Mouse (Mus musculus) stomach, embryonic 14.5 days (tissue): ENCODE results near the gene Raet1e. TPM values are rescaled to one million over a fixed set of nuclear protein-coding genes. Genes with fewer than 3 reads are reported as not detected.

Source experiments
- ATAC-seq: fragments of 200-750 bp; cut with Nextera tagmentation; 2 replicates; pipeline ENCODE4 v1.8.0; 2017; ENCODE audit warnings: low read depth, moderate TSS enrichment; ENCODE audit not compliant: insufficient number of reproducible peaks, insufficient read depth, low FRiP score
- H3K27ac ChIP-seq: fragments of 300-500 bp; sonication (generic); 2 replicates; pipeline ENCODE4 v1.5.1; 2014; ENCODE audit warnings: mild to moderate bottlenecking, low read length, moderate library complexity, mixed read lengths
- H3K27me3 ChIP-seq: fragments of 300-500 bp; sonication (generic); 2 replicates; pipeline ENCODE4 v1.6.1; 2014; ENCODE audit warnings: low read length, control low read depth, mixed read lengths; ENCODE audit not compliant: control insufficient read depth, insufficient read depth
- H3K36me3 ChIP-seq: fragments of 300-500 bp; sonication (generic); 2 replicates; pipeline ENCODE4 v1.6.1; 2014; ENCODE audit warnings: mild to moderate bottlenecking, control low read depth, low read length, moderate library complexity, mixed read lengths; ENCODE audit not compliant: control insufficient read depth, insufficient read depth
- H3K4me1 ChIP-seq: fragments of 300-500 bp; sonication (generic); 2 replicates; pipeline ENCODE4 v1.6.1; 2014; ENCODE audit warnings: low read length, control low read depth, mixed read lengths; ENCODE audit not compliant: control insufficient read depth, insufficient read depth
- H3K4me2 ChIP-seq: fragments of 300-500 bp; sonication (generic); replicated peaks from 2 replicates; pipeline ENCODE4 v1.6.1; 2014; ENCODE audit warnings: low read depth, low read length, control low read depth
- H3K4me3 ChIP-seq: fragments of 300-500 bp; sonication (generic); 2 replicates; pipeline ENCODE4 v1.5.1; 2014; ENCODE audit warnings: low read depth, low read length, control low read depth
- H3K9ac ChIP-seq: fragments of 300-500 bp; sonication (generic); replicated peaks from 2 replicates; pipeline ENCODE4 v1.6.1; 2014; ENCODE audit warnings: low read depth, mild to moderate bottlenecking, control low read depth, low read length, moderate library complexity, mixed read lengths
- H3K9me3 ChIP-seq: fragments of 300-500 bp; sonication (generic); 2 replicates; pipeline ENCODE4 v1.6.1; 2016; ENCODE audit warnings: low read depth, low read length, control low read depth; ENCODE audit not compliant: control insufficient read depth
- WGBS: fragments of 180-500 bp; shearing (Covaris S2); extraction: QIAGEN DNeasy Blood & Tissue Kit; methylation state at CpG from one replicate; pipeline ENCODE4 v1.1.7; 2014; 5-methylcytosine and 5-hydroxymethylcytosine counted together
- polyA plus RNA-seq: library from polyadenylated mRNA; unstranded; fragments of >200 nt; fragmentation: Nextera tagmentation; extraction: Ambion mirVana; gene quantifications from 2 replicates; pipeline ENCODE4 v1.2.1, GENCODE M21; 2014

Raet1e gene
- polyA plus RNA-seq, 1 experiment from 2014 or later, result 12.5 TPM

- no peak overlapping the region for H3K9ac ChIP-seq
- no peaks in the 10 kb centered on the region for H3K9me3 ChIP-seq
- WGBS, result 41% methylated on average over 6 of the region's 6 CpGs
- H3K4me1 ChIP-seq, result no peaks in the 10 kb centered on the region
- H3K4me3 ChIP-seq, result no peak overlapping the region
- ATAC-seq, result no peak
- no peak overlapping the region for H3K4me2 ChIP-seq
- H3K36me3 ChIP-seq, result no peaks in the 10 kb centered on the region
- no peaks in the 10 kb centered on the region for H3K27me3 ChIP-seq
- no peak overlapping the region for H3K27ac ChIP-seq
Measured at GRCm38 (mm10) chr10:22282816-22283215, 124.4 kb downstream of the Raet1e start.

- no peaks in the 10 kb centered on the region for H3K4me1 ChIP-seq
- H3K4me2 ChIP-seq, result no peak overlapping the region
- H3K36me3 ChIP-seq, result no peaks in the 10 kb centered on the region
- H3K9me3 ChIP-seq, result no peaks in the 10 kb centered on the region
- H3K4me3 ChIP-seq, result no peak overlapping the region
- no peak overlapping the region for H3K9ac ChIP-seq
- no peak overlapping the region for H3K27ac ChIP-seq
- H3K27me3 ChIP-seq, result no peaks in the 10 kb centered on the region
- no peak for ATAC-seq
- 11% methylated on average over 1 of the region's 1 CpGs for WGBS
Measured at GRCm38 (mm10) chr10:22295676-22296075, 137.3 kb downstream of the Raet1e start.

- Histone ChIP-seq H3K9me3 (no peaks in the 10 kb centered on the region), H3K4me1 (no peaks in the 10 kb centered on the region), H3K36me3 (no peaks in the 10 kb centered on the region), H3K27ac (no peak overlapping the region), H3K4me3 (no peak overlapping the region), H3K9ac (no peak overlapping the region), H3K4me2 (no peak overlapping the region), H3K27me3 (no peaks in the 10 kb centered on the region)
- no peak for ATAC-seq
- 62% methylated on average over 5 of the region's 5 CpGs for WGBS
Measured at GRCm38 (mm10) chr10:22297033-22297762, 138.8 kb downstream of the Raet1e start.

- Histone ChIP-seq H3K9me3 (no peaks in the 10 kb centered on the region), H3K4me3 (no peak overlapping the region), H3K4me2 (no peak overlapping the region), H3K36me3 (no peaks in the 10 kb centered on the region), H3K4me1 (no peaks in the 10 kb centered on the region), H3K27ac (no peak overlapping the region), H3K27me3 (no peaks in the 10 kb centered on the region), H3K9ac (no peak overlapping the region)
- ATAC-seq, result no peak
- WGBS, result 53% methylated on average over 8 of the region's 8 CpGs
Measured at GRCm38 (mm10) chr10:22297766-22298461, 139.5 kb downstream of the Raet1e start.

- ATAC-seq, result no peak
- 77% methylated on average over 2 of the region's 2 CpGs for WGBS
Measured at GRCm38 (mm10) chr10:22299324-22299723, 141.0 kb downstream of the Raet1e start.

GRCm38 (mm10) chr10:22301641-22302040 lies 143.3 kb downstream of the Raet1e start:
- Histone ChIP-seq H3K27me3 (no peaks in the 10 kb centered on the region), H3K36me3 (no peaks in the 10 kb centered on the region), H3K4me1 (no peaks in the 10 kb centered on the region), H3K9me3 (no peaks in the 10 kb centered on the region), H3K4me2 (no peak overlapping the region), H3K27ac (no peak overlapping the region), H3K4me3 (no peak overlapping the region), H3K9ac (no peak overlapping the region)
- WGBS, result 58% methylated on average over 1 of the region's 1 CpGs
- no peak for ATAC-seq

More at GRCm38 (mm10) chr10:22299324-22299723, 141.0 kb downstream of the Raet1e start:
- H3K27ac ChIP-seq, result no peak overlapping the region
- no peak overlapping the region for H3K4me3 ChIP-seq
- H3K9ac ChIP-seq, result no peak overlapping the region
- H3K27me3 ChIP-seq, result no peaks in the 10 kb centered on the region
- no peak overlapping the region for H3K4me2 ChIP-seq
- no peaks in the 10 kb centered on the region for H3K36me3 ChIP-seq
- H3K4me1 ChIP-seq, result no peaks in the 10 kb centered on the region
- no peaks in the 10 kb centered on the region for H3K9me3 ChIP-seq

- WGBS, result 69% methylated on average over 5 of the region's 5 CpGs
- Histone ChIP-seq H3K4me2 (no peak overlapping the region), H3K9me3 (no peaks in the 10 kb centered on the region), H3K27ac (no peak overlapping the region), H3K9ac (no peak overlapping the region), H3K4me3 (no peak overlapping the region), H3K4me1 (no peaks in the 10 kb centered on the region), H3K36me3 (no peaks in the 10 kb centered on the region), H3K27me3 (no peaks in the 10 kb centered on the region)
- no peak for ATAC-seq
Measured at GRCm38 (mm10) chr10:22302344-22303057, 144.1 kb downstream of the Raet1e start.

GRCm38 (mm10) chr10:22303736-22304135 lies 145.4 kb downstream of the Raet1e start:
- no peaks in the 10 kb centered on the region for H3K36me3 ChIP-seq
- ATAC-seq, result no peak
- H3K9ac ChIP-seq, result no peak overlapping the region
- H3K4me1 ChIP-seq, result no peaks in the 10 kb centered on the region
- H3K4me2 ChIP-seq, result no peak overlapping the region
- no peaks in the 10 kb centered on the region for H3K9me3 ChIP-seq
- WGBS, result 94% methylated on average over 6 of the region's 6 CpGs
- H3K4me3 ChIP-seq, result no peak overlapping the region
- no peak overlapping the region for H3K27ac ChIP-seq
- H3K27me3 ChIP-seq, result no peaks in the 10 kb centered on the region
